8 mouse cellular contexts compared by ENCODE assay signal in the genomic region with DNA sequence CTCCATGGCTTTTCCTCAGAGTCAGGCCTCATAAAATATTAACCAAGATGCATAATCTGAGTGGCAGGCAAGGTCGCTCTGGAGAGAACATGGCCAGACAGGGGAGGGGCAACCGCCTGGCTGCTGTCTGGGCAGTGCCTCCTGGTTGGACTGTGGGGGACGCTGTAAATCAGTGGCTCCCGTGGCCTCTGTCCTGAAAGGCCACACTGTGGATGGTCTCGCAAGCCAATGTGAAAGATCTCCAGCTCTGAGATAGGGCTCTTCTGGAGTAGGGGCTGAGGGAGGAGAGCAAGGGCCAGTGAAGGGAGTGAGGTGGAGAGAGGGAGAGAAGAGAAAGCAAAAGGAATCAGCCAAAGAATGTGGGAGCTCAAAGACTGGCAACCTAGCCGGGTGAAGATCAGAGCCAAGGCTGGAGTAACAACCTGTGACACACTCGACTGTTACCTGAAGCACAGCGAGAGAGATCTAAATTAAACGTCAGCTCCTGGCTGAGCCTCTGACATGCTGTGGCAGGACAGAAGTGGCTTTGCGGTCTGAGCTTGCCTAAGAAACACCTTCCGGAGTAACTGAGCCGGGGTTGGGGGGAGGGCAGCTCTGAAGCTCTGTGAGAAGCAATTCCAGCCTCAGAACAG.
DNase-seq lines count a peak whose midpoint lies in the region; ATAC-seq and TF ChIP-seq lines count a peak whose summit lies in the region.

No protein-coding gene starts in this region.

- no peaks in the 10 kb centered on the region for H3K9me3 ChIP-seq in intestine, postnatal 0 days (ENCODE audit: control insufficient read depth)
- H3K9me3 ChIP-seq in liver, embryonic 16.5 days (replicated peaks; ENCODE audit: control insufficient read depth, low read length) = no peaks in the 10 kb centered on the region
- H3K9me3 ChIP-seq in neural tube, embryonic 13.5 days = no peaks in the 10 kb centered on the region

- intact Hi-C loops in gastrocnemius, postnatal 14 days (cut with DNase I; ENCODE audit: low total_unique reads) = no loop called here

- peak; percentile 27 to 56 for DNase-seq in adrenal gland, adult (ENCODE audit: inconsistent age in 2 of 2, low spot score in 1 of 2)
- DNase-seq in adrenal gland, adult 18-20 months (ENCODE audit: low spot score in 2 of 2) = no peak
- no peak for DNase-seq in gastrocnemius, postnatal 14 days
- no peak for DNase-seq in heart, adult 18-20 months

- H3K27me3 ChIP-seq in intestine, postnatal 0 days (replicated peaks; ENCODE audit: control insufficient read depth, insufficient read depth, low read length) = no peaks in the 10 kb centered on the region
- H3K27me3 ChIP-seq in liver, embryonic 16.5 days (ENCODE audit: control insufficient read depth, insufficient read depth, low read depth, low read length) = no peaks in the 10 kb centered on the region
- H3K27me3 ChIP-seq in neural tube, embryonic 13.5 days = peaks cover 5% of the 10 kb centered on the region; the same call in 1 of the 2 replicates

- H3K36me3 ChIP-seq in intestine, postnatal 0 days (ENCODE audit: control insufficient read depth, insufficient read depth) = no peaks in the 10 kb centered on the region
- no peaks in the 10 kb centered on the region for H3K36me3 ChIP-seq in liver, embryonic 16.5 days (ENCODE audit: control insufficient read depth, insufficient read depth)
- no peaks in the 10 kb centered on the region for H3K36me3 ChIP-seq in neural tube, embryonic 13.5 days

- H3K4me1 ChIP-seq in intestine, postnatal 0 days (replicated peaks; ENCODE audit: control insufficient read depth, insufficient read depth, low read length) = 0 out of 2 replicates have a peak, but pooled peaks cover 4% of the 10 kb centered on the region
- peaks cover 2% of the 10 kb centered on the region; the same call in 1 of the 2 replicates for H3K4me1 ChIP-seq in liver, embryonic 16.5 days (ENCODE audit: control insufficient read depth, low read depth, low read length)
- H3K4me1 ChIP-seq in neural tube, embryonic 13.5 days (replicated peaks) = peaks cover 47% of the 10 kb centered on the region

- 25% methylated on average over 12 of the region's 12 CpGs for WGBS in intestine, postnatal 0 days
- WGBS in liver, embryonic 16.5 days (ENCODE audit: insufficient replicate concordance) = 11% methylated on average over 12 of the region's 12 CpGs
- WGBS in neural tube, embryonic 13.5 days = 19% methylated on average over 12 of the region's 12 CpGs

- peak overlapping the region; percentile 54 for H3K4me2 ChIP-seq in intestine, postnatal 0 days (replicated peaks; ENCODE audit: low read depth)
- peak overlapping the region; percentile 35 for H3K4me2 ChIP-seq in liver, embryonic 16.5 days (ENCODE audit: low read depth, low read length)
- peak overlapping the region; percentile 4; the same call in 1 of the 2 replicates for H3K4me2 ChIP-seq in neural tube, embryonic 13.5 days

- TF ChIP-seq CTCF in intestine, postnatal 0 days (IDR thresholded peaks at IDR 0.05; ENCODE audit: low read depth) = no peak; the same call in 1 of the 2 replicates

- 0 out of 2 replicates have a peak overlapping the region, but pooled peaks have one; percentile 34 for H3K9ac ChIP-seq in intestine, postnatal 0 days (ENCODE audit: low read depth, low read length)
- no peak overlapping the region; the same call in 1 of the 2 replicates for H3K9ac ChIP-seq in liver, embryonic 16.5 days (ENCODE audit: low read depth, low read length)
- no peak overlapping the region for H3K9ac ChIP-seq in neural tube, embryonic 13.5 days

- no peak overlapping the region for H3K4me3 ChIP-seq in intestine, postnatal 0 days (ENCODE audit: low read depth, low read length)
- no peak overlapping the region for H3K4me3 ChIP-seq in liver, embryonic 16.5 days (ENCODE audit: low read depth, low read length)
- H3K4me3 ChIP-seq in neural tube, embryonic 13.5 days = no peak overlapping the region

- peak overlapping the region; percentile 79 for H3K27ac ChIP-seq in intestine, postnatal 0 days (ENCODE audit: low read depth, low read length)
- H3K27ac ChIP-seq in liver, embryonic 16.5 days (ENCODE audit: low read length) = peak overlapping the region; percentile 26; the same call in 1 of the 2 replicates
- peak overlapping the region; percentile 77 for H3K27ac ChIP-seq in neural tube, embryonic 13.5 days (replicated peaks)

- ATAC-seq in intestine, postnatal 0 days = peak; percentile 76
- ATAC-seq in liver, embryonic 16.5 days (ENCODE audit: low read depth) = peak; percentile 84
- ATAC-seq in neural tube, embryonic 13.5 days (ENCODE audit: low read depth) = peak; percentile 25; the same call in 1 of the 2 replicates
- no peak for ATAC-seq in monocyte, adult 5-6 weeks (replicated peaks; ENCODE audit: insufficient number of reproducible peaks, low FRiP score, low TSS enrichment, poor library complexity, severe bottlenecking)

Comparison
In these comparisons a context has a peak if more than half of its experiments do, and no peak if none do; other contexts are left out.
1. DNase-seq: peak in adrenal gland, adult (2 of 2); none in adrenal gland, adult 18-20 months (0 of 2), gastrocnemius, postnatal 14 days (single experiment) and heart, adult 18-20 months (0 of 2).
2. H3K27ac ChIP-seq: peak in every context shown above with its lines; median percentile 79 in intestine, postnatal 0 days; 77 in neural tube, embryonic 13.5 days; 26 in liver, embryonic 16.5 days.
3. H3K4me2 ChIP-seq: peak in every context shown above with its lines; median percentile 54 in intestine, postnatal 0 days; 35 in liver, embryonic 16.5 days; 4 in neural tube, embryonic 13.5 days.